Mouse (Mus musculus) layer of hippocampus, adult 9-11 months (tissue): ENCODE data around the gene Zfp598.

Source experiments
- DNase-seq: peaks from one replicate; pipeline ENCODE4 v3.0.0; 2022

Zfp598 gene

DNA sequence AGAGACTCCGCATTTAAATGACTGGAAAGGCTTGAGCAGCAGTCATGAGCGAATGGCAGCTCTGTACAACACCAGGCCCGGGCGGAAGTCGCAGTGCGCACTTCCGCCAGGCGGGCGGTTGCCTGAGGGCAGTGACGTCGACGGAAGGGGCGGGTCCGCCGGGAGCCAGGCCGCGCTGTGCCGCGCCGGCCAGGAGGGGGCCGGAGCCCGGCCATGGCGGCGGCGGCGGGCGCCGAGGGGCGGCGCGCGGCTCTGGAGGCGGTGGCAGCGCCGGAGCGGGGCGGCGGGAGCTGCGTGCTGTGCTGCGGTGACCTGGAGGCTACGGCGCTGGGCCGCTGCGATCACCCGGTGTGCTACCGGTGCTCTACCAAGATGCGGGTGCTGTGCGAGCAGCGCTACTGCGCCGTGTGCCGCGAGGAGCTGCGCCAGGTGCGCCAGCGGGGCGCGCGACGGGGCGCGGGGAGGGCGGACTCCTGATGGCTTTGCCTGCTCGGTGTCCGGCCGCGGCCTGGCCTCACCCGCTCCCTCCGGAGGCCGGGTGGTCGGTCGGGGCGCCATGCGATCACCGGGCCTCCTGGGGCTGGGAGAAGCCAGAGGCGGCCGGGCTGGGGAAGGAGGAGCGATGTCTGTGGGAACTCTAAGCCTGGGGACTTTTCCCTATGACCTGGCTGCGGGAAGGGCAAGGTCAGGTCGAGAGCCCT is at the start of gene Zfp598:
TSS of gene Zfp598 (plus strand) at position 143 of the 701 bp plus-strand sequence.
- peak; percentile 95 for DNase-seq

DNA sequence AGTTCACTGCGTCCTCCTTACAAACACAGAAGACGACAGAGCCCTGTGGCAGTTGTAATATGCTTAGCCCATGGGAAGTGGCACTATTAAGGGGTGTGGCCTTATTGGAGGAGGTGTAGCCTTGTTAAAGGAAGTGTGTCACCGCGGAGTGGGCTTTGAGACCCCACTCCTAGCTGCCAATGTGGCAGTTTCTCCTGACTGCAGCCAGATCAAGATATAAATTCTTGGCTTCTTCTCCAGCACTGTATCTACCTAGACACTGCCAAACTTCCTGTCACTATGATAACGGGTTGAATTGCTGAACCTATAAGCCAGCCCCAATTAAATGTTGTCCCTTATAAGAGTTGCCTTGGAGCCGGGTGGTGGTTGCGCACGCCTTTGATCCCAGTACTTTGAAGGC is 44.0 kb upstream of the Zfp598 start:
- DNase-seq: no peak

DNA sequence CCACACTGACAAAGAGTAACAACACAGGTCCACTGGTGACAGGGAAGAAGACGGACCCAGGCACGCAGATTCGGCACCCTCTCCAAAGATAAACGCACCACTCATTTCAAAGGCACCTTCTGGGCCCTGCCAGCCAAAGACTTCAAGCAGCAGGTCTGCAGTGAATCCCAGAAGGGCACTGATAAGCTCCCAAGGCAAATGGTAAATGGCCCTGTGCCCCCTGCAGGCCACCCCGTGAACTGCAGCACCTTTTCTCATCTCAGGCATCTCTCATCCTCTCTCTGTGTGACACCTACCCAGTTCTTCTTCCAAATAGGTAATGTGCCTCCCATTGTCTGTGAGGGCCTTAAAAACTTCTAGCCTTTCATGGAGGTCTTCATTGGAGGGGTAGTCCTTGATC is 40.8 kb upstream of the Zfp598 start:
- peak; percentile 48 for DNase-seq

DNA sequence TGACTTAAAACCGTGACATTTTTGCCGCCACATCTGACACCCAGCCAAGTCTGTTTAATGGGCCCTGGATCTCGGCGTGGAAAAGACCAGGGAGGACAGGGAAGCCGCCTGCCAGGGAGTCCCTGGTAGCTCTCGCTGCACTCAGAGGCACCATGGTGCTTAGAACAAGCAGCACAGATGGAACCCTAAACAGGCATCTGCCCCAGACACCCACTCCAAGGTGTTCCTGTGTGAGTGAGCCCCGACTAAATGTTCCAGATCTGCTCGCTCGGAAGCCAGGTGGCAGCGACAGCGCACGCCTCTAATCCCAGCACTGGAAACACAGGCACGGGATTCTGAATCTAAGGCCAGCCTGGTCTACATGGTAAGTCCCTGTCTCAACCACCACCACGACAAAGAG is 39.4 kb upstream of the Zfp598 start:
- peak; percentile 90 for DNase-seq

DNA sequence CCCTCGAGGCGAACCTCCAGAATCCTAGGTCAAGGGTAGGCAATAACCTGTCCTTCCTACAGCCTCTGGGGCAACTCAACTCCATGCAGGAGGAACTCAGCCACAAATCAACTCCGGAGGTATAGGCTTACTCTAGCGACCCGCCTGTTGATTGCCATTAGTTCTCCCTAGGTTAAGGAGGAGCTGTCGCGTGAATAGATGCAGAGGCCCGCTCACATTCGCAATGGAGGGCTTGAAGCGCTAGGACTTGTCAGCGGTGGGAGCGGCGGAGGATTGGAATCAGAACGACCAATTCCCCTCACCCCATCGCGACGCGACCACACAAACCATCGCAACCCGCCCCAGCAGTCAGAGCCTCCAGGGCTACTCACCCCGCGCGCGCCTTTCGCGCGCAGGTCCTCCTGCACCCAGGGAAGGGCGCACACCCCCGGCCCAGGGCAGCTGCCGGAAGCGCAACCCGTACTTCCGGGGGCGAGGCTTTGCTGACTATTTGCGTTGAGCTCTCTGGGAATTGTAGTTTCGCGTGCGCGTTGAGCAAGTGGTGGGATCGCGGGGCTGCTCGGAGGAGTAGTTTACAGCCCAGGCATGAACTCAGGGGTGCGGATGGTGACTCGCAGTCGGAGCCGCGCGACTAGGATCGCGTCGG is 37.2 kb upstream of the Zfp598 start, which contains the start of the genes Tsc2 and Nthl1:
TSS of gene Tsc2 (minus strand) at position 464 of the 646 bp plus-strand sequence.
TSS of gene Nthl1 (plus strand) at position 514 of the 646 bp plus-strand sequence.
- DNase-seq: peak; percentile 84

DNA sequence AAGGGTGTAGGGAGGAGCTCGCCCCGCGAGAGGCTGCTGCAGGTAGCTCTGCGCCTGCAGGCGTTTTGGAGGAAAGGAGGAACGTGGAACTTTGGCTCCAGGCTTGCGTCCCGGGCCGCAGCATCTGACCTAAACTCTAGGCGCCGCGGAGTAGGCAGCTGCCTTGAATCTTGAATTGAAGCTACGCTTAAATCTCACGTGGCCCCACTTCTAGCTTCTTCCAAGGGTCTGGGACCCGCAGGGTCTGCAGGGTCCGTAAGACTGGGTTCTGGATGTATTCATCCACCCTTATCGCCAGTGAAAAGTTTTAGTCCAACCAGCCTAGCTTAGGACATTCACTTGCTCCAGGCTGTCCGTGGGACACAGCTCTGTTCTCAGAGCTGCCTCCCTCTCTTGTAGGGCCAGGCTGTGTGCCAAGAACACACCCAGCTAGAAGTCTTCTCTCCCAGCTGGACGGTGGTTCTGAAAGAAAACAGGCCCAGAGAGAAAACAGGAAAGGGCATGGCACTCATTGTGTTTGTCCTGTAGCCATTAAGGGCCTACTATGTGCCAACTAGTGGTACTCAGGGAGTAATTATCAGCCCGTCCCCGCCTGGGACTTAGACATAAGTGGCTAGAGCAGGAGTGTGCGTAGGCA is 36.6 kb upstream of the Zfp598 start:
- no peak for DNase-seq

DNA sequence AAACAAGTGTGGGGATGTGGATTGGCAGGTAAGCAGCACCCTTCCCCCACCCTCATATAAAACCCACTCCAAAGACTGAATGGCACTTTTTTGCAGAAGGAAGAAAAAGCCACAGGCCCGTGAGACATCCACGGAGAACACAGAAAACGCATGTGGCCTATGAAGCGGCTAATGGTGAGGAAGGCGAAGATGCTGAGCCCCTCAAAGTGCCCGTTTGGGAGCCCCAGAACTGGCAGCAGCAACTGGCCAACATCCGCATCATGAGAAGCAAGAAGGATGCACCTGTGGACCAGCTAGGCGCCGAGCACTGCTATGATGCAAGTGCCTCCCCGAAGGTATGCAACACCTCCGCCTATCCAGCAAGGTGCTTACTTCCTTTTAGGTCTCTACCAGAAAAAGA is 35.7 kb upstream of the Zfp598 start:
- no peak for DNase-seq

DNA sequence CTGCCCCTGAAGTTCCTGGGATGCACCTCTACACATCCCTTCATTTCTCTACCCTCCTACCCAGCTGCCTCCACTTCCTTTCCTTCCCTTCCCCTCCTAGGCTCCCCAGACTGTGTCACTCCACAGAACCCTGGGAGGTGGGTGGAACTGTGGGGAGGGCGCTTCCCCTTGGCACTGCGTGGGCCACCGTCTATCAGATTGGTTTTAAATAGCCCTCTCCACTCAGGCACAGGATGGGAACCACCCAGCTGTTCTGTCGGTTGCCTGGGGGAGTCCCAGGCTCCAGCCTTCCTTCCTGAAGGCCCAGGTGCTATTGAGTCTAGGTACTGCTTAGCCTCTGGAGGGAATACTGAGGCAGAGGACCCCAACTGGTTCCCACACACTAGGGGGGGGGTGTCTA is 34.5 kb upstream of the Zfp598 start:
- DNase-seq: no peak

DNA sequence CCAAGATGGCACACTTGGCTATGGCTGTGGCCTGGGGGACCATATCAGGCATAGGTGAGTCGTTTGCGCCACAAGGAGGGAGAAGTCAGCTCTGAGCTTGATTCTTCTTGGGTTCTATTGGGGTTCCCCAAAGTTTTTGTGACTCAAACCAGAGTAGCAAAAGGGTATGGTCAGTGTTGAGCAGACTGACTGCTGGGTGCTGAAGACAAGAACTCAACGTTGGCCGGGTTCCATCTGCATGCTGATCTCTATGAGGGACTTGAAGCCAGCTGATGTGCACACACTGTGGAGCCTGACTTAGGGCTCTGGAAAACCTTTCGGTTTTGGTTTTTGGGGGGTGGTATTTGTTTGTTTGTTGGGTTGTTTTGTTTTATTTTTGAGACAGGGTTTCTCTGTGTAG is 33.8 kb upstream of the Zfp598 start:
- no peak for DNase-seq

DNA sequence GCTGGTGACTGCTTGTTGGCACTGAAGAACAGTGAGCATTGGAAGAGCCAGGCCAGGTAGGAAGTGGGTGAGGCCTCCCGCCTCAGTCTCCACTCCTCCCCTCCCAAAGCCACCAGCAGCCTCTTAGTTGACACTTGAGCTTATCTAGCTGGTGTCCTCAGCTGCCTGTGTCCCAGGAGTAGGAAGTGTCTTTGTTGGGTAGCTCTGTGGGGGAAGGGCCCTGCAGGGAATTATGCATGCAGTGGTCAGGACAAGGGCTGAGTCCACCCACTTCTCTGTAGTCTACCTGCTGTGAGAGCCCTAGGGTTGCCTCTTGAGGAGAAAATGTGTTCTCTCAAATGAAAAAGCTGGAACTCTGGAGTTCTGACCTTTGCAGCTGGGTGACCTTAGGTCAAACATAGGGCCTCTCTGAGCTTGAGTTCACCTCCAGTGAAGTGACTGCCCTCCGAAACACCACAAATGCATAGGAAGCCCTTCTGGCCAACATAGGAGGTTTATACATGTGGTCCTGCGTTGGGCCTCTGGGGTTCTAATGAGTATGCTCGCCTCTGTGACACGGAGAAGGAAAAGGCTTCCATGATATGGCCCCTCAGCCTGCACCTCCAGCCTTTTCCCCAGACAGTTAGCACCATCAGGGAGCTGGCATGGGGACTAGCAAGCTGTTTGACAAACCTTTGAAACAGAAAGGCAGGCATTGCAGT is 32.6 kb upstream of the Zfp598 start:
- DNase-seq: no peak

DNA sequence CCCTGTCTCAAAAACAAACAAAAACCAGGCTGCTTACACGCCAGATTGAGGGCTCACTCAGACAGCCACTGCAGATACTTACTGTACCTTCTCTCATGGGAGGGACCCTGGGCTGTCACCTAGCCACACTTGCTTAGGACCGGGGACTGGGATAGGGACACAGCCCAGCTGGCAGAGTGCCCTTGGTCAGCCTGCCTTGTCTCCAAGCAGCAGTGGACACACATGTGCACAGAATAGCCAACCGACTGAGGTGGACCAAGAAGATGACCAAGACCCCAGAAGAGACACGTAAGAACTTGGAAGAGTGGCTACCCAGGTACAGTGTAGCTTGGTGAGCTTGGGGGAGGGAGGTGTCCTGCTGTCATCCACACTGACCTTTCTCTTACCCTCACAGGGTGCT is 31.3 kb upstream of the Zfp598 start:
- DNase-seq: no peak

DNA sequence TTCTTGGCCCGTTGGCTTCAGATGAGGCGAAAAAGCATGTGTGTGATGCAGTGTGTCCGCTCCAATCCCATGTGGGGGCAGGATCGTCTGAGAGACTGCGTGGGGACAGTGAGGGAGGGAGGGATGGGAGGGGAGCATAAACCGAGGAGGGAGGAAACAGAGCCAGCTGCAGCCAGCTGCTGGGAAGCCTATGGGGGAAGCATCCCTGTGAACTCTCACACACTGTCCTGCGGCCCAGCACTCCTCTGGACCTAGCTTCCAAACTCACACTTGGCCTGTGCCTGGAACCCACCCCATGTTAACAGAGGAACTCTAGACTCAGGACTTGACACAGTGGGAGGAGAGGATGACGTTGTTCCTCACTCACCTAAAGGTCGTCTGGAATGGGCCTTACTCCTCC is 30.6 kb upstream of the Zfp598 start:
- DNase-seq: no peak

DNA sequence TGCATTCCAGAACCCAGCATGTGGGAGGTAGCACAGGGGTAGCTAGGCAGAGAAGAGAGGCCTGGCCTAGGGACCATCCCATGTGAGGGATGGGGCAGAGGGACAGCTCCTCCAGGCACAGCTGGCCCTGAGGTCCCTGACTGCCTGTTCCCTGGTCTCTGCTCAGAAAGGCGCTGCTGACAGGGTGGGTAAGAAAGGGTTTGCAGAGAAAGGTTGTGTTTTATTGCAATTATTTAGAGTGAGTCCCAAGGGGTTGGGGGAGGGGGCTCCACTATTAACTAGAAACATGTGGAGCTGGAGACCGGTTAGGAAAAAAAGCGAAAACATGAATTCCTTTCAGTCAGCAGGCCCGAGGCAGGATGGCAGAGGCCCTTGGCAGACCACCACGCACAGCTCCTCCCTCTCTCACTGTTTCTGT is 29.9 kb upstream of the Zfp598 start:
- DNase-seq: no peak

DNA sequence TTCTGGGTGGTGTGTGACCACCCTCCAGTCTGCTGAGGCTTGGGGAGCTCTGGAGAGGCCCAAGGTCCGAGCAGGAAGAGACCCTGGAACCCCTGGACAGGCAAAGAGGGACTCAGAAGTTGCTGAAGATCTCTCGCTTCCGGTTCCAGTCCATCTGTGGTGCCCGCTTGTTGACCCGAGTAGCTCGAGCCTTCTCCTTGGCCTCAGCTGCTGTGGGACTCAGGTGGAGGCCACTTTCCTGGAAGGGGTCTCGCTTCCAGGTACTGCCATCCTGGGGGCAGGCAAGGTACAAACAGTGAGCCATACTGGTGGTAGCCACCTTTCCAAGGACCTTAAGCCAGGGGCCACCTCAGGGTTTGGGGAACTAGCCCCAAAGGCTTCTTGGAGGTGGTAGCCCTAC is 29.4 kb upstream of the Zfp598 start:
- DNase-seq: no peak

DNA sequence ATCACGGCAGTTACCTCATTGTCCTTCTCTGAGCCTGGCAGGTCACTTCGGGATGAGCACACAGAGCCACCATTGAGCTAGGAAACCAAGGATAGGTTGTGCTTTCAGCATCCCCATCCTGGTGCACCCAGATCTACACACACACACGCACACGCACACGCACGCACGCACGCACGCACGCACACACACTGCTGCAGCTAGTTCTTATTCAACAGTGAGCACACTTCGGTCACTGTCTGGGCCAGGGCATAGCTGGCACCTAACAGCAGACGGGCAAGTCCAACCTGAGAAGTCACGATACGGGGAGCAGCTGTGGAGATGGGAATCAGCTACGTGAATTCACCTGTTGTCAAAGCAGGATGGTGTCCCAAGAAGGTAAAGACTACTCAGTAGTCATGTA is 28.9 kb upstream of the Zfp598 start:
- DNase-seq: no peak

DNA sequence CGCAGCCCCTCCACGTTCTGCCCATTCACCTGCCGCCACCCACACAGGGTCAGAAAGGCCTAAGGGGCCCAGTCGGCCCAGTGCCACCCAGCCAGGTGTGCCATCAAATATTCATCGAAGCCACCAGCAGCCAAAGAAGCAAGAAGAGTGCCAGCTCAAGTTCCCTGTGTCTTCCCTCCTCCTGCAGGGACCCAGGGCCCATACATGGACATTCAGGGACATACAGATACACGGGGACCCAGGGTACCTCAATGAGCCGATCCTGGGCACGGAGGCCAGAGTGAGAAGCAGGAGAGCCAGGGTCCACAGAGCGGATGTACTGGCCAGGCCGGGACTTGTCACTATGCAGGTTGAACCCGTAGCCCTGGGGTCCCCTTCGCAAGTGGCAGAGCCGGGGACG is 27.5 kb upstream of the Zfp598 start:
- DNase-seq: no peak

DNA sequence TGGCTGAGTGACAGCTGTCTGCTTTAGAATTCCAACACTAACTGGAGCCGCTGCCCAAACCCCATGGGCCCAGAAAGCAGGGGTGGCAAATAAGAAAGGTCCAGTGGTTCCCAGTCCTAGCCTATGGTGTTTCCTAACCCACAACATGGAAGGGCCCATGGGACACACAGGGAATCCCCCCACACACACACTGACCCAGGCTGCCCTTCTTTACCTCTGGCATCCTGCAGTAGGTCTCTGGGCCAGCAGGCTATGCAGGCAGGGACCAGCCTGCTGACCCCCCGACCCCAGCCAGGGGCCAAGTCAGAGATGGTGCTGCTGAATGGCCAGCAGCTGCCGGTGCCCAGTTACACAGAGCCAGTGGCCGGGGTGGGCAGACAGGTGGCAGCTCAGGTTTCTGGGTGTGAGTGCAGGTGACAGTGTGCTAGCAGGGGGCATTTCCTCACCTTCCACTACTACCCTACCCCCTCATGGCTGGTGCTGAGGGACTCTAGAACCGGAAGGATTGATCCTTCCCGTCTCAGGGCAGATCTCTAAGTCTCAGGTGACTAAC is 26.6 kb upstream of the Zfp598 start:
- DNase-seq: no peak

DNA sequence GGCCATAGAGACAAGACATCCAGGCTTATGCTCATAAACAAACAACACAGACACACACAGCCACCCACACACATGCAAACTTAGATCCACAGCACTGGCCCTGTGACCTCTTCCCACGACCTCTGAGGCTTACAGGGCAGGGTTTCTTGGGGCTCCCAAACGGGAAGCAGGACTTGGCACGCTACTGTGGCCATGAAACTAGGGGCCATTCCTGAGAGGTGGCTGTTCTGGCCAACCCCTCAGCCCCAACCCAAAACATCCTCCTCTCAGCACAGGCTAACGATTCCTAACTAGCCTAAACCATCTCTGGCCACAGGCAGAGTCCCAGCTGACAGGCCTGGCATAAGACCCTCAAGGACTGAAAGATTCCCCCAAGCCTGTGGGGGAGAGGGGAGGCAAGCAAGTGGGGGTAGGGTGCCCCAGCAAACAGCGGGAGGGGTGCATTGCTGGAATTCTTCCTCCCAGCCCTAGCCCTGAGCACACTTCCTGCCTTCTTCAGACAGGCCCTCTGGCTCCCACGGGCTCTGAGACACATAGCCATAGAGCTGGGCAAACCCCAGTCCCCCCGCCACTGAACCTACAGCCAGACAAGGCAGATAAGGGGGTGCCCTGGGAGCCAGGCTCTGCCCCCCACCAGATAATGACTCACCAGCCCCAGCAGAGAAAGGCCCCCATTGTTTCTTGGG is 25.3 kb upstream of the Zfp598 start:
- DNase-seq: no peak

DNA sequence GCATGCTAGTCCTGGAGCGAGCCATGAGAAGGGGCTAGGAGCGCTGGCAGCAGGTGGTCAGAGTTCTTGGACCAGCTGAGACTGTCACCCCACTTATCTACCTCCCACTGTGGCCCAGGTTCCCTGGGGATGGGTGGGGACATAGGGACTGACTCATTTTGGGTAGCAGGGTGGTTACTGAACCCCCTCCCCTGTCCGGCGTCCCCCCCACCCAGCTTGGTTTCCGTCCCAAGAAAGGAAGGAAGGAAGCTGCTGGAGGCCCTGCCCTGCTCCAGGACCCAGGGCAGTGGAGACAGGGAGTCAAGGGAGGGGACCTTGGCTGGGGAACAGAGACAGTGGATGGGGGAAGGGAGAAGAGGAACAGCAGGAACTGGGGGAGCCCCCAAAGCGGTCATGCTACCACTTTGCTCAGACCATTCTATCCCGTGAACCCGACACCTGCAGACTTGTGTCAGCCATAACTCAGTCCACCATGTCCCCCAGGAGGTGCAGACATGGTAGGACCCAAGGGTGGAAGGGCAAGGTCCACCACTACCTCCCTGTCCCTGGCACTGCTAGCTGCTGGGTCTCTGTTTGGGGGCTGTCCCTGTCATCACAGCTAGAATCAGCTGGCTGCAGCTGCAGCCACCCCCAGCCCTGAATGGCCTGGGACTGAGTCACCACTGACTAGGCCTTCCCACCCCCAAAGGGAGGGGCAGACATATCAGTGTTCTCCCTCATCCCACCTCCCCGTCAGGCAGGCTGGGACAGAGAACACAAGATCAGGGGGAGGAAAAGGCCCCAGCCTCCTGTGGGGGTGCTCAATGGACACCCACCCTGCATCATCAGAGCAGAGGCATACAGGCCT is 24.4 kb upstream of the Zfp598 start:
- DNase-seq: peak; percentile 54

DNA sequence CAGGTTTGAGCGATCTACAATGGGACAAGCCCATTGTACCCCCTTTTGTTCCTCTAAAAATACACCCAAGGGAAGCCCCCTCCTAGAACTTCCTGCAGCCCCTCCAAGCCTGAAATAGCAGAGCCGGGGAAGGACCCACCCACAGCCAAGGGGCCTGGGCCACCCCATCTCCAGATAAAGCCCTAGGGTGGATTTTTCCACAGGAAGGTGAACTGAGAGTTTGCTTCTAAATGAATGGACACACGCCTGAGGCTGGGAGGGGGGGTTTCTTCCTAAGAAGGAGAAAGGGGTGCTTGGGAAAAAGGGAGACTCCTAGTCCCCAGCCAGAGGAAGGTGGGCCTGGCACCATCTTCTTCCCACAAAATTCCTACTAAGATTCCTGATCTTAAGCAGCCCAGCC is 23.6 kb upstream of the Zfp598 start:
- DNase-seq: no peak

DNA sequence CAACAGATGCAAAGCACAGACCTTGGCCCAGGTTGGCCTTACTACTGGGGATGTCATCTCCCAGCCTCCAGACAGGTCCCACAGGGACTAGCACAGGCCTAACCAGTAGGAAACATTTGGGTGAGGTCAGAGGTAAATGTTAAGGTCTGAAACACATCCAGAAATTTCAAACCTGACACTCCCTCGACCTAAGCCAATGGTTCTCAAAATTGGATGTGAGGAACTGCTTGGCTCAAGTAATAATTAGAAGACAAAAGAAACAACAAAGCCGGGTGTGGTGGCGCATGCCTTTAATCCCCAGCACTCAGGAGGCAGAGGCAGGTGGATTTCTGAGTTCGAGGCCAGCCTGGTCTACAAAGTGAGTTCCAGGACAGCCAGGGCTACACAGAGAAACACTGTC is 23.1 kb upstream of the Zfp598 start:
- DNase-seq: no peak

DNA sequence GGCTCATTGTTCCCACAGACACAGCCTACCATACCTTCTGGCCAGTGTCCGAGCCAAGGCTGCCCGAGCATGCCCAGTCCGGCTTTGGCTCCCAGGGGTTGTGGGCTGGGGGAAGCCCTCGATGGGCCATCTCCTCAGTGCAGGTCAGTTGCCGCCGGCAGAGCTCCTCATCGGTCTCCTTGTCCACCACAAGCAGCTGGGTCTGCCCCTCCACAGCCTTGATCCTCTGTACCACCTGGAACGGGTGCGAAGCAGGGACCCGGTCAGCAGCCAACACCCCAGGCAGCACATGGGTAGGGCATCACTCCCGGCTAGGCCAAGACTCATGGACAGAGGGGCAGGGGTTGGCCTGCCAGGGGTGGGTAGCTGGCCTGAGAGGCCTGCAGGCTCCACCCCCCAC is 22.0 kb upstream of the Zfp598 start:
- DNase-seq: no peak
